10 mouse cellular contexts compared by ENCODE assay signal in genomic region chr11:113182083-113182861, GRCm38 (mm10).
DNase-seq lines count a peak whose midpoint lies in the region; ATAC-seq and TF ChIP-seq lines count a peak whose summit lies in the region.
"Had no signal": no experiment of that assay in that cellular context is flagged by ENCODE, and none has a peak within 500 bp of the region (broad histone marks: within the 10 kb centered on the region; RNA-seq: fewer than 3 reads in every experiment).

No protein-coding gene starts in this region.

- no peak overlapping the region for H3K4me3 ChIP-seq in liver, adult 2 months (ENCODE audit: insufficient read depth, low read depth, low read length)
- no peak overlapping the region for H3K4me3 ChIP-seq in liver, embryonic 11.5 days (ENCODE audit: low read depth, low read length)
- H3K4me3 ChIP-seq in hindbrain, embryonic 15.5 days: no peak overlapping the region

- intact Hi-C loops in left cerebral cortex, postnatal 36 days (cut with DNase I): no loop called here

- TF ChIP-seq CTCF in liver, adult 2 months (IDR thresholded peaks at IDR 0.05; ENCODE audit: low read depth, low read length): peak; percentile 36; the same call in 1 of the 2 replicates

- 70% methylated on average over 13 of the region's 13 CpGs for WGBS in liver, adult 2 months
- WGBS in liver, embryonic 11.5 days: 70% methylated on average over 13 of the region's 13 CpGs
- 48% methylated on average over 13 of the region's 13 CpGs for WGBS in hindbrain, embryonic 15.5 days

- H3K9me3 ChIP-seq in liver, embryonic 11.5 days (ENCODE audit: control insufficient read depth, low read length): no peaks in the 10 kb centered on the region
- H3K9me3 ChIP-seq in hindbrain, embryonic 15.5 days: no peaks in the 10 kb centered on the region

- DNase-seq in cerebellum, postnatal 10 days: peak; percentile 80 to 87
- no peak for DNase-seq in liver, adult 2 months (ENCODE audit: extremely low read depth, low read depth, low spot score)
- no peak for DNase-seq in liver, embryonic 11.5 days (ENCODE audit: low spot score)
- peak; percentile 67 for DNase-seq in Muller cell, postnatal 12 days (ENCODE audit: inconsistent ontology term)
- DNase-seq in ovary, postnatal 14 days (ENCODE audit: low spot score): no peak
- no peak for DNase-seq in left cerebral cortex, postnatal 36 days (ENCODE audit: low spot score in 2 of 2)
- DNase-seq: kidney, adult 18-20 months; lung, postnatal 36 days had no signal

- TF ChIP-seq POLR2A in liver, adult 2 months (IDR thresholded peaks at IDR 0.05; ENCODE audit: extremely low read depth, insufficient read depth, low read length): no peak

- no peaks in the 10 kb centered on the region for H3K36me3 ChIP-seq in liver, adult 2 months (ENCODE audit: control insufficient read depth, insufficient read depth, low read length)
- no peaks in the 10 kb centered on the region for H3K36me3 ChIP-seq in liver, embryonic 11.5 days (ENCODE audit: control insufficient read depth, insufficient read depth, low read length)
- no peaks in the 10 kb centered on the region for H3K36me3 ChIP-seq in hindbrain, embryonic 15.5 days

- H3K79me2 ChIP-seq in liver, adult 2 months (ENCODE audit: control insufficient read depth, insufficient read depth, low read length): no peaks in the 10 kb centered on the region

- H3K27ac ChIP-seq in liver, adult 2 months (replicated peaks; ENCODE audit: insufficient read depth, low read depth, low read length): no peak overlapping the region
- no peak overlapping the region for H3K27ac ChIP-seq in liver, embryonic 11.5 days (ENCODE audit: low read depth, low read length)
- no peak overlapping the region for H3K27ac ChIP-seq in hindbrain, embryonic 15.5 days (replicated peaks)

- no peak overlapping the region for H3K4me2 ChIP-seq in liver, embryonic 11.5 days
- H3K4me2 ChIP-seq in hindbrain, embryonic 15.5 days: no peak overlapping the region

- no peaks in the 10 kb centered on the region for H3K4me1 ChIP-seq in liver, adult 2 months (ENCODE audit: control insufficient read depth, insufficient read depth, low read length)
- H3K4me1 ChIP-seq in liver, embryonic 11.5 days (replicated peaks; ENCODE audit: control insufficient read depth, insufficient read depth, low read length): no peaks in the 10 kb centered on the region; the same call in 1 of the 2 replicates
- H3K4me1 ChIP-seq in hindbrain, embryonic 15.5 days (replicated peaks): peaks cover 48% of the 10 kb centered on the region

- no peak overlapping the region for H3K9ac ChIP-seq in liver, adult 2 months (ENCODE audit: low read depth, low read length)
- no peak overlapping the region for H3K9ac ChIP-seq in liver, embryonic 11.5 days (ENCODE audit: low read depth, low read length)
- no peak overlapping the region for H3K9ac ChIP-seq in hindbrain, embryonic 15.5 days

- no peak for ATAC-seq in cerebellum, adult (ENCODE audit: insufficient number of reproducible peaks, low FRiP score, low TSS enrichment)
- ATAC-seq in liver, embryonic 11.5 days (replicated peaks; ENCODE audit: low FRiP score): no peak
- peak; percentile 25; the same call in 1 of the 2 replicates for ATAC-seq in hindbrain, embryonic 15.5 days (ENCODE audit: low FRiP score, low read depth)

- H3K27me3 ChIP-seq in liver, adult 2 months (ENCODE audit: control insufficient read depth, insufficient read depth, low read length): no peaks in the 10 kb centered on the region
- H3K27me3 ChIP-seq in liver, embryonic 11.5 days (replicated peaks; ENCODE audit: control insufficient read depth, insufficient read depth, low read length): no peaks in the 10 kb centered on the region
- no peaks in the 10 kb centered on the region for H3K27me3 ChIP-seq in hindbrain, embryonic 15.5 days

Comparison
In these comparisons a context has a peak if more than half of its experiments do, and no peak if none do; other contexts are left out.
1. DNase-seq: peak in cerebellum, postnatal 10 days (2 of 2) and Muller cell, postnatal 12 days (single experiment); none in liver, adult 2 months (single experiment), liver, embryonic 11.5 days (single experiment), ovary, postnatal 14 days (single experiment) and left cerebral cortex, postnatal 36 days (0 of 2).